Mouse (Mus musculus): ENCODE results near the gene Gal3st2c. TPM values are rescaled to one million over a fixed set of nuclear protein-coding genes. Genes with fewer than 3 reads are reported as not detected.
"Not testable (repeated sequence)": the region's sequence is repeated elsewhere in the genome, so short reads cannot be mapped to it uniquely, and the experiment has no call there.

Gene Gal3st2c
- polyA plus RNA-seq, 1 experiment from 2014 or later = not detected

DNA sequence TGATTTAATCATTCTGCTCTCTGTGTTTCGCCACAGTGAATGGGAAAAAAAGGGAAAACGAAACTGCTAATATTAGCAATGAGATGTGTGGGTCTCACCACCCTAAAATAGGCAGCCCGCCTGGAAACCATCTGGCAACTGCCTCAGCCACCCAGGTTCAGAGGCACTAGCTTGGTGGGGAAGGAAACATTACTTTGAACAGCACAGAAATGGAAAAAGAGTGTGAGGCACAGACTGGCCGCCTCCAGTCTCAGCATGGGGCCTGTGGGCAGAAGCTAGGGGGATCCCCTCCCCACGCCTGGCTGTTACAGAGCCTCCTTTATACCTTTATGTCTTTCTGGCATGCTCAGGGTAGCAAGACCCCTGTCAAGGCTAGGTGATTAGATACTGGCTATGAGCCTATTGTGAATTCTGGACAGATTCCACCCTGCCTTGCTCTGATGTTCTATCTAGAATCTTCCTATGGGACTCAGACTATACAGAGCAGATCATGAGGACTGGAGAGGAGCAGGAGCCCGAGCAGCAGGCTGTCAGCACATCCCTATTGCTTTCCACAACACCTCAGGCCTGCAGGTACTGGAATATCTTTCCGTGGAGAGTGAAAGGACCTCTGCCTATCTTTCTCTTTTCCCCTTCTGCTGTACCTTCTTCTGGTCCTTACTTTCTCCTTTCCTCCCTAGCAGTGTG is 63.4 kb downstream of the Gal3st2c start:
- Histone ChIP-seq H3K4me2 (replicated peaks; ENCODE audit: low read depth, low read length) (no peak overlapping the region), H3K27ac (ENCODE audit: low read depth, low read length) (no peak overlapping the region), H3K4me1 (replicated peaks; ENCODE audit: control insufficient read depth, insufficient read depth, low read length) (no peaks in the 10 kb centered on the region), H3K9ac (ENCODE audit: low read depth, low read length) (no peak overlapping the region), H3K27me3 (ENCODE audit: control insufficient read depth, insufficient read depth, low read length) (no peaks in the 10 kb centered on the region), H3K36me3 (ENCODE audit: control insufficient read depth, insufficient read depth, low read length) (no peaks in the 10 kb centered on the region), H3K9me3 (ENCODE audit: control insufficient read depth, low read length) (no peaks in the 10 kb centered on the region), H3K4me3 (ENCODE audit: low read depth, low read length) (no peak overlapping the region)
- WGBS = 73% methylated on average over 7 of the region's 7 CpGs
- DNase-seq (ENCODE audit: low spot score) (no peak), ATAC-seq (ENCODE audit: low FRiP score) (no peak)

DNA sequence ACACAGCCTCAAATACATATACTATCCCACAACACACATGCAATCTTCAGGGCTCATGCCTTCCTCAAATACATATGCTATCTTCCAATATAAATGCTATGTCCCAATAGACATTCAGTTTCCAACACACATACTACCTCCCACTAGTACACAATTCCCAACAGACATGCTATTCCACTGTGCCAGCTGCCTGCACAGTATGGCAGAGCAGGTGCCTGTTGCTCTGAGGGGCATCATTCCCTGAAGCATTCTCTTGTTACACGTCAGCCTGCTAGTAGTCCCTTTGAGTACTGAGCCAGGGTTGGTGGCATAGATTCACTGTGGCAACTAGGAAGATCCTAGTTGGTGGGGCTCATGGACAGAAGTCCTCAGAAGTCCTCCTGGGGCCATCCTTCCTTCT is 64.2 kb downstream of the Gal3st2c start:
- DNase-seq (ENCODE audit: low spot score) (no peak), ATAC-seq (ENCODE audit: low FRiP score) (no peak)
- H3K36me3 ChIP-seq (ENCODE audit: control insufficient read depth, insufficient read depth, low read length) = no peaks in the 10 kb centered on the region
- WGBS = 84% methylated on average over 1 of the region's 1 CpGs
- H3K4me2 ChIP-seq (replicated peaks; ENCODE audit: low read depth, low read length) = no peak overlapping the region
- no peaks in the 10 kb centered on the region for H3K4me1 ChIP-seq (replicated peaks; ENCODE audit: control insufficient read depth, insufficient read depth, low read length)
- no peak overlapping the region for H3K27ac ChIP-seq (ENCODE audit: low read depth, low read length)
- H3K27me3 ChIP-seq (ENCODE audit: control insufficient read depth, insufficient read depth, low read length) = no peaks in the 10 kb centered on the region
- no peak overlapping the region for H3K4me3 ChIP-seq (ENCODE audit: low read depth, low read length)
- no peaks in the 10 kb centered on the region for H3K9me3 ChIP-seq (ENCODE audit: control insufficient read depth, low read length)
- H3K9ac ChIP-seq (ENCODE audit: low read depth, low read length) = no peak overlapping the region

DNA sequence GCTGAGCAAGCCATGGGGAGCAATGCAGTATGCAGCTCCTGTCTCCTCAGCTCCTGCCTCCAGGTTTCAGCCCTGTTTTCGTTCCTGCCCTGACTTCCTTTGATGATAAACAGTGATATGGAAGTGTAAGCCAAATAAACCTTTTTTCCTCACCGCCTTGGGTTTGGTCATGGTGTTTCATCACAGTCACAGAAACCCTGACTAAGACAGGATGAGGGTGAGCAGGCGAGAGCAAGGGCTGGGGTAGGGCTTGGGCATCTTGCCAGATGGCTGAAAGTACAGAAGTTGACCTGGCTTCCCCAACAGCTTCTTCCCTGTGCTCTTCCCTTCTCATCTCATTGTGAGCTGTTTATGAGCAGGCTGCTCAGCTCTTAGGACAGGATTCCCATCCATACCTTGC is 65.7 kb downstream of the Gal3st2c start:
- Histone ChIP-seq H3K9me3 (ENCODE audit: control insufficient read depth, low read length) (no peaks in the 10 kb centered on the region), H3K27me3 (ENCODE audit: control insufficient read depth, insufficient read depth, low read length) (no peaks in the 10 kb centered on the region), H3K4me3 (ENCODE audit: low read depth, low read length) (no peak overlapping the region), H3K4me2 (replicated peaks; ENCODE audit: low read depth, low read length) (no peak overlapping the region), H3K4me1 (replicated peaks; ENCODE audit: control insufficient read depth, insufficient read depth, low read length) (no peaks in the 10 kb centered on the region), H3K36me3 (ENCODE audit: control insufficient read depth, insufficient read depth, low read length) (no peaks in the 10 kb centered on the region), H3K9ac (ENCODE audit: low read depth, low read length) (no peak overlapping the region), H3K27ac (ENCODE audit: low read depth, low read length) (no peak overlapping the region)
- DNase-seq (ENCODE audit: low spot score) = no peak
- WGBS = 88% methylated on average over 3 of the region's 3 CpGs
- ATAC-seq (ENCODE audit: low FRiP score) = no peak

DNA sequence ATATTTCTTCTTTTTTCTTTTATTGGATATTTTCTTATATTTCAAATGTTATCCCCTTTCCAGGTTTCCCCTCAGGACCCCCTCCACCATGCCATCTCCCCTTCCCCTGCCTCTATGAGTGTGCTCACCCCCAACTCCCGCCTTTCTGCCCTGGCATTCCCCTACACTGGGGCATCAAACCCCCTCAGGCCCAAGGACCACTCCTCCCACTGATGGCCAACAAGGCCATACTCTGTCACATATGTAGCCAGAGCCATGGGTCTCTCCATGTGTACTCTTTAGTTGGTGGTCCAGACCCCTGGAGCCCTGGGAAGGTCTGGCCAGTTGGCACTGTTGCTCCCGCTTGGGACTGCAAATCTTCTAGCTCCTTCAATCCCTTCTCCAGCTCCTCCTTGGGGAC is 67.1 kb downstream of the Gal3st2c start:
- no peak overlapping the region for H3K4me2 ChIP-seq (replicated peaks; ENCODE audit: low read depth, low read length)
- ATAC-seq (ENCODE audit: low FRiP score) (no peak), DNase-seq (ENCODE audit: low spot score) (no peak)
- no peak overlapping the region for H3K9ac ChIP-seq (ENCODE audit: low read depth, low read length)
- H3K36me3 ChIP-seq (ENCODE audit: control insufficient read depth, insufficient read depth, low read length) = no peaks in the 10 kb centered on the region
- no peak overlapping the region for H3K27ac ChIP-seq (ENCODE audit: low read depth, low read length)
- H3K4me3 ChIP-seq (ENCODE audit: low read depth, low read length) = no peak overlapping the region
- no peaks in the 10 kb centered on the region for H3K9me3 ChIP-seq (ENCODE audit: control insufficient read depth, low read length)
- WGBS = 93% methylated on average over 2 of the region's 2 CpGs
- H3K4me1 ChIP-seq (replicated peaks; ENCODE audit: control insufficient read depth, insufficient read depth, low read length) = no peaks in the 10 kb centered on the region
- H3K27me3 ChIP-seq (ENCODE audit: control insufficient read depth, insufficient read depth, low read length) = no peaks in the 10 kb centered on the region

DNA sequence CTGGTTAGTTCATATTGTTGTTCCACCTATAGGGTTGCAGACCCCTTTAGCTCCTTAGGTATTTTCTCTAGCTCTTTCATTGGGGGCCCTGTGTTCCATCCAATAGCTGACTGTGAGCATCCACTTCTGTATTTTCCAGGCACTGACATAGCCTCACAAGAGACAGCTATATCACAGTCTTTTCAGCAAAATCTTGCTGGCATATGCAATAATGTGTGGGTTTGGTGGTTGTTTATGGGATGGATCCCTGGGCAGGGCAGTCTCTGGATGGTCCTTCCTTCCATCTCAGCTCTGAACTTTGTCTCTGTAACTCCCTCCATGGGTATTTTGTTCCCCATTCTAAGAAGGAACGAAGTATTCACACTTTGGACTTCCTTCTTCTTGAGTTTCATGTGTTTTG is 68.0 kb downstream of the Gal3st2c start:
- ATAC-seq (ENCODE audit: low FRiP score); H3K27me3 ChIP-seq (ENCODE audit: control insufficient read depth, insufficient read depth, low read length); H3K27ac ChIP-seq (ENCODE audit: low read depth, low read length); DNase-seq (ENCODE audit: low spot score); H3K4me1 ChIP-seq (replicated peaks; ENCODE audit: control insufficient read depth, insufficient read depth, low read length); H3K4me2 ChIP-seq (replicated peaks; ENCODE audit: low read depth, low read length); H3K9me3 ChIP-seq (ENCODE audit: control insufficient read depth, low read length); H3K4me3 ChIP-seq (ENCODE audit: low read depth, low read length); H3K36me3 ChIP-seq (ENCODE audit: control insufficient read depth, insufficient read depth, low read length); H3K9ac ChIP-seq (ENCODE audit: low read depth, low read length): not testable (repeated sequence)
- WGBS = 79% methylated on average over 1 of the region's 1 CpGs

Other genes with a start within 250 kb of the Gal3st2c start
- gene Atg4b, start 239.0 kb upstream of the Gal3st2c start, polyA plus RNA-seq (2014; fragmentation: Nextera tagmentation; extraction: Ambion mirVana) = 89.7 and 101 TPM in 2 replicates
- gene Thap4, start 235.6 kb upstream of the Gal3st2c start, polyA plus RNA-seq (2014; fragmentation: Nextera tagmentation; extraction: Ambion mirVana) = 34.3 and 43.0 TPM in 2 replicates
- 221 and 230 TPM in 2 replicates for gene Dtymk, start 188.6 kb upstream of the Gal3st2c start, polyA plus RNA-seq (2014; fragmentation: Nextera tagmentation; extraction: Ambion mirVana)
- gene Ing5, start 186.5 kb upstream of the Gal3st2c start, polyA plus RNA-seq (2014; fragmentation: Nextera tagmentation; extraction: Ambion mirVana) = 14.7 and 15.0 TPM in 2 replicates
- 9.5 and 11.9 TPM in 2 replicates for gene D2hgdh, start 165.6 kb upstream of the Gal3st2c start, polyA plus RNA-seq (2014; fragmentation: Nextera tagmentation; extraction: Ambion mirVana)
- not detected in 2 replicates for gene Gal3st2, start 129.2 kb upstream of the Gal3st2c start, polyA plus RNA-seq (2014; fragmentation: Nextera tagmentation; extraction: Ambion mirVana)
- not detected in 2 replicates for gene Gal3st2b, start 72.2 kb upstream of the Gal3st2c start, polyA plus RNA-seq (2014; fragmentation: Nextera tagmentation; extraction: Ambion mirVana)
- gene Neu4, start 29.9 kb downstream of the Gal3st2c start, polyA plus RNA-seq (2014; fragmentation: Nextera tagmentation; extraction: Ambion mirVana) = not detected in 2 replicates
- gene Pdcd1, start 62.0 kb downstream of the Gal3st2c start, polyA plus RNA-seq (2014; fragmentation: Nextera tagmentation; extraction: Ambion mirVana) = 0.13 TPM in 1 of 2 replicates, not detected in the other

Data from hindbrain, embryonic 11.5 days (tissue).